Comparison of ENCODE assay signal across 11 mouse cellular contexts in genomic region chr12:54651820-54652219, GRCm38 (mm10). TPM values are rescaled to one million over a fixed set of nuclear protein-coding genes. Genes with fewer than 3 reads are reported as not detected.
DNase-seq lines count a peak whose midpoint lies in the region; ATAC-seq and TF ChIP-seq lines count a peak whose summit lies in the region.
"Had no signal": no experiment of that assay in that cellular context is flagged by ENCODE, and none has a peak within 500 bp of the region (broad histone marks: within the 10 kb centered on the region; RNA-seq: fewer than 3 reads in every experiment).

No protein-coding gene starts in this region.

- intact Hi-C loops in heart, adult 2 months (cut with DNase I) = no loop called here

- peaks cover 14% of the 10 kb centered on the region for H3K36me3 ChIP-seq in heart, embryonic 12.5 days
- H3K36me3 ChIP-seq in heart, adult 2 months (ENCODE audit: control insufficient read depth, insufficient read depth, low read length) = peaks cover 10% of the 10 kb centered on the region
- H3K36me3 ChIP-seq in midbrain, postnatal 0 days (ENCODE audit: insufficient read depth, low read length) = no peaks in the 10 kb centered on the region
- H3K36me3 ChIP-seq in midbrain, embryonic 13.5 days = peaks cover 19% of the 10 kb centered on the region
- H3K36me3 ChIP-seq in kidney, adult 2 months (ENCODE audit: control insufficient read depth, insufficient read depth, low read length) = no peaks in the 10 kb centered on the region
- peaks cover 8% of the 10 kb centered on the region; the same call in 1 of the 2 replicates for H3K36me3 ChIP-seq in neural tube, embryonic 13.5 days
- H3K36me3 ChIP-seq in forebrain, embryonic 16.5 days (ENCODE audit: control insufficient read depth, insufficient read depth) = no peaks in the 10 kb centered on the region

- no peaks in the 10 kb centered on the region for H3K27me3 ChIP-seq in heart, embryonic 12.5 days (replicated peaks)
- H3K27me3 ChIP-seq in heart, adult 2 months (ENCODE audit: control insufficient read depth, insufficient read depth, low read length) = no peaks in the 10 kb centered on the region
- H3K27me3 ChIP-seq in midbrain, postnatal 0 days (ENCODE audit: insufficient read depth, low read length) = no peaks in the 10 kb centered on the region
- H3K27me3 ChIP-seq in midbrain, embryonic 13.5 days = no peaks in the 10 kb centered on the region
- no peaks in the 10 kb centered on the region for H3K27me3 ChIP-seq in kidney, adult 2 months (replicated peaks; ENCODE audit: control insufficient read depth, insufficient read depth, low read length)
- no peaks in the 10 kb centered on the region for H3K27me3 ChIP-seq in neural tube, embryonic 13.5 days
- no peaks in the 10 kb centered on the region for H3K27me3 ChIP-seq in forebrain, embryonic 16.5 days (replicated peaks; ENCODE audit: control insufficient read depth, insufficient read depth, low read length)
- H3K27me3 ChIP-seq: forebrain, embryonic 12.5 days; limb, embryonic 15.5 days had no signal

- peak overlapping the region; percentile 23; the same call in 1 of the 2 replicates for H3K4me2 ChIP-seq in heart, embryonic 12.5 days
- H3K4me2 ChIP-seq in midbrain, postnatal 0 days (ENCODE audit: low read depth, low read length, poor library complexity, severe bottlenecking) = no peak overlapping the region
- no peak overlapping the region for H3K4me2 ChIP-seq in midbrain, embryonic 13.5 days (replicated peaks)
- 0 out of 2 replicates have a peak overlapping the region, but pooled peaks have one; percentile 12 for H3K4me2 ChIP-seq in neural tube, embryonic 13.5 days
- H3K4me2 ChIP-seq in forebrain, embryonic 16.5 days (ENCODE audit: low read length) = no peak overlapping the region
- H3K4me2 ChIP-seq: forebrain, embryonic 12.5 days; limb, embryonic 15.5 days had no signal

- H3K4me3 ChIP-seq in heart, embryonic 12.5 days = no peak overlapping the region
- H3K4me3 ChIP-seq in heart, adult 2 months = no peak overlapping the region
- H3K4me3 ChIP-seq in midbrain, postnatal 0 days (ENCODE audit: low read depth, low read length) = no peak overlapping the region
- H3K4me3 ChIP-seq in midbrain, embryonic 13.5 days (replicated peaks) = no peak overlapping the region
- no peak overlapping the region for H3K4me3 ChIP-seq in kidney, adult 2 months (ENCODE audit: insufficient read depth, low read depth, low read length)
- H3K4me3 ChIP-seq in neural tube, embryonic 13.5 days = no peak overlapping the region
- H3K4me3 ChIP-seq in forebrain, embryonic 16.5 days (replicated peaks; ENCODE audit: low read length) = no peak overlapping the region
- H3K4me3 ChIP-seq: forebrain, embryonic 12.5 days; limb, embryonic 15.5 days had no signal

- H3K9me3 ChIP-seq in heart, embryonic 12.5 days (replicated peaks) = no peaks in the 10 kb centered on the region
- H3K9me3 ChIP-seq in midbrain, postnatal 0 days (ENCODE audit: low read length) = no peaks in the 10 kb centered on the region
- H3K9me3 ChIP-seq in midbrain, embryonic 13.5 days = no peaks in the 10 kb centered on the region
- H3K9me3 ChIP-seq in neural tube, embryonic 13.5 days = no peaks in the 10 kb centered on the region
- no peaks in the 10 kb centered on the region for H3K9me3 ChIP-seq in forebrain, embryonic 16.5 days (ENCODE audit: control insufficient read depth, low read length)
- H3K9me3 ChIP-seq: forebrain, embryonic 12.5 days; limb, embryonic 15.5 days had no signal

- H3K9ac ChIP-seq in heart, embryonic 12.5 days = no peak overlapping the region
- H3K9ac ChIP-seq in heart, adult 2 months (ENCODE audit: low read depth, low read length) = no peak overlapping the region
- no peak overlapping the region; the same call in 1 of the 2 replicates for H3K9ac ChIP-seq in midbrain, postnatal 0 days (replicated peaks; ENCODE audit: low read length, poor library complexity, severe bottlenecking)
- H3K9ac ChIP-seq in midbrain, embryonic 13.5 days (replicated peaks) = no peak overlapping the region
- H3K9ac ChIP-seq in neural tube, embryonic 13.5 days = no peak overlapping the region
- H3K9ac ChIP-seq in forebrain, embryonic 16.5 days (replicated peaks; ENCODE audit: low read depth, low read length) = no peak overlapping the region
- H3K9ac ChIP-seq: forebrain, embryonic 12.5 days; limb, embryonic 15.5 days had no signal

- no peak for ATAC-seq in heart, embryonic 12.5 days (ENCODE audit: insufficient number of reproducible peaks, low FRiP score)
- ATAC-seq in midbrain, postnatal 0 days (ENCODE audit: low FRiP score) = no peak
- no peak for ATAC-seq in midbrain, embryonic 13.5 days
- no peak for ATAC-seq in neural tube, embryonic 13.5 days (ENCODE audit: low read depth)
- no peak for ATAC-seq in forebrain, embryonic 16.5 days

- WGBS in heart, embryonic 12.5 days = 52% methylated on average over 8 of the region's 8 CpGs
- WGBS in heart, adult 2 months = 17% methylated on average over 8 of the region's 8 CpGs
- 76% methylated on average over 8 of the region's 8 CpGs for WGBS in midbrain, postnatal 0 days
- 82% methylated on average over 8 of the region's 8 CpGs for WGBS in midbrain, embryonic 13.5 days
- WGBS in kidney, adult 2 months = 53% methylated on average over 8 of the region's 8 CpGs
- 40% methylated on average over 8 of the region's 8 CpGs for WGBS in neural tube, embryonic 13.5 days
- WGBS in forebrain, embryonic 16.5 days = 79% methylated on average over 8 of the region's 8 CpGs

- no peak for TF ChIP-seq POLR2A in heart, adult 2 months (IDR thresholded peaks at IDR 0.05; ENCODE audit: insufficient read depth, low read depth, low read length)
- no peak for TF ChIP-seq POLR2A in kidney, adult 2 months (IDR thresholded peaks at IDR 0.05; ENCODE audit: low read depth, low read length)

- TF ChIP-seq EP300 in heart, adult 2 months (IDR thresholded peaks at IDR 0.05; ENCODE audit: insufficient read depth, low read depth, low read length) = no peak

- peaks cover 30% of the 10 kb centered on the region for H3K4me1 ChIP-seq in heart, embryonic 12.5 days (replicated peaks)
- peaks cover 8% of the 10 kb centered on the region for H3K4me1 ChIP-seq in heart, adult 2 months (ENCODE audit: control insufficient read depth, insufficient read depth, low read length)
- peaks cover 6% of the 10 kb centered on the region; the same call in 1 of the 2 replicates for H3K4me1 ChIP-seq in midbrain, postnatal 0 days (ENCODE audit: insufficient read depth, low read length)
- peaks cover 29% of the 10 kb centered on the region for H3K4me1 ChIP-seq in midbrain, embryonic 13.5 days (replicated peaks)
- H3K4me1 ChIP-seq in kidney, adult 2 months (ENCODE audit: control insufficient read depth, insufficient read depth, low read length) = peaks cover 15% of the 10 kb centered on the region; the same call in 1 of the 2 replicates
- H3K4me1 ChIP-seq in neural tube, embryonic 13.5 days (replicated peaks) = peaks cover 48% of the 10 kb centered on the region
- peaks cover 19% of the 10 kb centered on the region for H3K4me1 ChIP-seq in forebrain, embryonic 16.5 days (replicated peaks; ENCODE audit: control insufficient read depth, insufficient read depth, low read length)

- DNase-seq in heart, adult 2 months = no peak
- peak; percentile 5 for DNase-seq in midbrain, postnatal 0 days (ENCODE audit: low spot score)
- peak; percentile 71 for DNase-seq in kidney, adult 2 months
- DNase-seq in cerebellum, postnatal 36 days = no peak
- DNase-seq: layer of hippocampus, adult 9-11 months had no signal

- H3K79me2 ChIP-seq in heart, adult 2 months (replicated peaks; ENCODE audit: control insufficient read depth, insufficient read depth, low read length) = 0 out of 2 replicates have a peak, but pooled peaks cover 4% of the 10 kb centered on the region

- TF ChIP-seq CTCF in heart, adult 2 months (IDR thresholded peaks at IDR 0.05) = no peak
- no peak for TF ChIP-seq CTCF in midbrain, postnatal 0 days (IDR thresholded peaks at IDR 0.05)
- no peak for TF ChIP-seq CTCF in kidney, adult 2 months (conservative IDR thresholded peaks at IDR 0.05; ENCODE audit: insufficient read depth, insufficient read length, low read depth, low read length)

- H3K27ac ChIP-seq in heart, embryonic 12.5 days (ENCODE audit: poor library complexity, severe bottlenecking) = no peak overlapping the region
- no peak overlapping the region for H3K27ac ChIP-seq in heart, adult 2 months
- no peak overlapping the region for H3K27ac ChIP-seq in midbrain, postnatal 0 days (ENCODE audit: low read depth, low read length)
- H3K27ac ChIP-seq in midbrain, embryonic 13.5 days = no peak overlapping the region
- no peak overlapping the region; the same call in 1 of the 2 replicates for H3K27ac ChIP-seq in kidney, adult 2 months (ENCODE audit: insufficient read depth, low read depth, low read length)
- H3K27ac ChIP-seq in neural tube, embryonic 13.5 days (replicated peaks) = no peak overlapping the region
- no peak overlapping the region for H3K27ac ChIP-seq in forebrain, embryonic 16.5 days (ENCODE audit: low read length)
- H3K27ac ChIP-seq: forebrain, embryonic 12.5 days; limb, embryonic 15.5 days had no signal

RNA-seq across cellular contexts. Expression of gene Sptssa, which starts 4.6 kb away (rescaled TPM):
- polyA plus RNA-seq in heart, embryonic 12.5 days (2016; fragmentation: Nextera tagmentation; extraction: Ambion mirVana) = 121 and 124 TPM in 2 replicates
- 10 to 100 TPM; 28.4 to 33.3 TPM for total RNA-seq in heart, adult 2 months (2021)
- 37.6 and 53.7 TPM in 2 replicates for polyA plus RNA-seq in heart, adult 2 months (2012; rRNA removed)
- total RNA-seq in midbrain, postnatal 0 days (2014; rRNA removed) = 63.0 and 79.1 TPM in 2 replicates
- polyA plus RNA-seq in midbrain, postnatal 0 days (2015; fragmentation: Nextera tagmentation; extraction: Ambion mirVana) = 200 and 206 TPM in 2 replicates
- 174 and 200 TPM in 2 replicates for polyA plus RNA-seq in midbrain, embryonic 13.5 days (2015; fragmentation: Nextera tagmentation; extraction: Ambion mirVana)
- 70.5 and 80.1 TPM in 2 replicates for polyA plus RNA-seq in kidney, adult 2 months (2012; rRNA removed)
- 203 and 229 TPM in 2 replicates for polyA plus RNA-seq in neural tube, embryonic 13.5 days (2015; fragmentation: Nextera tagmentation; extraction: Ambion mirVana)
- 169 and 183 TPM in 2 replicates for polyA plus RNA-seq in forebrain, embryonic 16.5 days (2015; fragmentation: Nextera tagmentation; extraction: Ambion mirVana)

RNA-seq across cellular contexts. Expression of gene Eapp, which starts 43.9 kb away (rescaled TPM):
- 45.4 and 49.9 TPM in 2 replicates for polyA plus RNA-seq in heart, embryonic 12.5 days (2016; fragmentation: Nextera tagmentation; extraction: Ambion mirVana)
- total RNA-seq in heart, adult 2 months (2021) = 10 to 100 TPM; 27.4 to 27.9 TPM
- polyA plus RNA-seq in heart, adult 2 months (2012; rRNA removed) = 7.9 and 10.7 TPM in 2 replicates
- total RNA-seq in midbrain, postnatal 0 days (2014; rRNA removed) = 24.3 and 32.9 TPM in 2 replicates
- polyA plus RNA-seq in midbrain, postnatal 0 days (2015; fragmentation: Nextera tagmentation; extraction: Ambion mirVana) = 89.8 and 104 TPM in 2 replicates
- 95.4 and 98.4 TPM in 2 replicates for polyA plus RNA-seq in midbrain, embryonic 13.5 days (2015; fragmentation: Nextera tagmentation; extraction: Ambion mirVana)
- polyA plus RNA-seq in kidney, adult 2 months (2012; rRNA removed) = 9.1 and 21.0 TPM in 2 replicates
- 83.4 and 87.1 TPM in 2 replicates for polyA plus RNA-seq in neural tube, embryonic 13.5 days (2015; fragmentation: Nextera tagmentation; extraction: Ambion mirVana)
- polyA plus RNA-seq in forebrain, embryonic 16.5 days (2015; fragmentation: Nextera tagmentation; extraction: Ambion mirVana) = 80.3 and 85.6 TPM in 2 replicates

Comparison
In these comparisons a context has a peak if more than half of its experiments do, and no peak if none do; other contexts are left out.
1. H3K4me2 ChIP-seq: peak in heart, embryonic 12.5 days (single experiment) and neural tube, embryonic 13.5 days (single experiment); none in midbrain, postnatal 0 days (single experiment), midbrain, embryonic 13.5 days (single experiment) and forebrain, embryonic 16.5 days (single experiment).
2. DNase-seq: peak in midbrain, postnatal 0 days (single experiment) and kidney, adult 2 months (single experiment); none in heart, adult 2 months (0 of 2) and cerebellum, postnatal 36 days (0 of 2).